Mouse (Mus musculus) brain, embryonic 14.5 days (tissue): ENCODE data around the gene Cilp2.

ENCODE experiments used
- CTCF ChIP-seq: fragments of 200-500 bp; IDR thresholded peaks from 2 replicates; pipeline ENCODE4 v1.5.1; 2012; ENCODE audit warnings: inconsistent platforms, mild to moderate bottlenecking, moderate library complexity, borderline replicate concordance; ENCODE audit not compliant: insufficient read depth, insufficient read length; ENCODE audit errors: extremely low read depth
- POLR2A ChIP-seq: fragments of 200-500 bp; IDR thresholded peaks from 2 replicates; pipeline ENCODE4 v1.6.1; 2012; ENCODE audit warnings: mild to moderate bottlenecking, inconsistent platforms, borderline replicate concordance; ENCODE audit not compliant: poor library complexity, insufficient read depth, insufficient read length, severe bottlenecking; ENCODE audit errors: extremely low read depth

DNA sequence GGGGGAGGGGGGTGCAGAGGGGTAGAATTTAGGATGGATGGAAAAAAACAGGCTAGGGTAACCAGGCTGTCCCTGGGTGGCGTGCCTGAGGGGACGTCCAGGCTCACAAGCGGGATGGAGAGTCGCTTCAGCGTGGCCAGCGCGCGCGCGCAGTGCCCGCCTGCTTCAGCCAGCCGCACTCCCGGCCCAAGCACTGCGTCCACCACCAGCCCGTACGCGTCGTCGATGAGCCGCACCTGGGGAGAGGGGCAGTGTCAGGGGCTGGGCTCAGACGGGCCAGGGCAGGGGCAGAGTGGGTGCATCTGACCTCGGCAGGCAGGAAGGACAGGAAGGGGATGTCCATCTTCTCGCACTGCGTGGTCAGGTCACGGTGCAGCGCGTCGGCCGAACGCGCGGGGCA is 1.4 kb upstream of the Cilp2 start:
- TF ChIP-seq CTCF (no peak), POLR2A (no peak)
